Mouse (Mus musculus) liver, postnatal 0 days (tissue): Measurements from ENCODE around the gene Kirrel3. TPM values are rescaled to one million over a fixed set of nuclear protein-coding genes. Genes with fewer than 3 reads are reported as not detected.

ENCODE experiments used
- ATAC-seq: fragments of 200-750 bp; cut with Nextera tagmentation; 2 replicates; pipeline ENCODE4 v1.8.0; 2017; ENCODE audit warnings: mild to moderate bottlenecking, moderate library complexity
- DNase-seq: peaks from one replicate; pipeline ENCODE4 v3.0.0-alpha.2; 2016
- H3K27ac ChIP-seq: fragments of 300-500 bp; sonication (generic); 2 replicates; pipeline ENCODE4 v1.5.1; 2014; ENCODE audit warnings: antibody characterized with exemption, moderate library complexity, mild to moderate bottlenecking, low read depth
- H3K27me3 ChIP-seq: fragments of 300-500 bp; sonication (generic); 2 replicates; pipeline ENCODE4 v1.6.1; 2014; ENCODE audit warnings: low read length, control low read depth, mixed read lengths; ENCODE audit not compliant: insufficient read depth
- H3K36me3 ChIP-seq: fragments of 300-500 bp; sonication (generic); replicated peaks from 2 replicates; pipeline ENCODE4 v1.6.1; 2014; ENCODE audit warnings: mild to moderate bottlenecking, control low read depth, low read length, moderate library complexity, mixed read lengths; ENCODE audit not compliant: insufficient read depth
- H3K4me1 ChIP-seq: fragments of 300-500 bp; sonication (generic); 2 replicates; pipeline ENCODE4 v1.6.1; 2014; ENCODE audit warnings: antibody characterized with exemption, mild to moderate bottlenecking, control low read depth; ENCODE audit not compliant: insufficient read depth
- H3K4me2 ChIP-seq: fragments of 300-500 bp; sonication (generic); 2 replicates; pipeline ENCODE4 v1.6.1; 2014; ENCODE audit warnings: low read depth, mild to moderate bottlenecking, low read length, moderate library complexity, mixed read lengths
- H3K4me3 ChIP-seq: fragments of 300-500 bp; sonication (generic); 2 replicates; pipeline ENCODE4 v1.5.1; 2014; ENCODE audit warnings: low read depth, low read length
- H3K9ac ChIP-seq: fragments of 300-500 bp; sonication (generic); replicated peaks from 2 replicates; pipeline ENCODE4 v1.6.1; 2014; ENCODE audit warnings: mild to moderate bottlenecking, moderate library complexity
- H3K9me3 ChIP-seq: fragments of 300-500 bp; sonication (generic); 2 replicates; pipeline ENCODE4 v1.6.1; 2016; ENCODE audit warnings: mild to moderate bottlenecking, control low read depth, low read length, mixed read lengths
- CTCF ChIP-seq: sonication (generic); IDR thresholded peaks from 2 replicates; pipeline ENCODE4 v1.5.1; 2016; ENCODE audit warnings: antibody characterized with exemption, low read depth
- EP300 ChIP-seq: IDR thresholded peaks from 2 replicates; pipeline ENCODE4 v1.6.1; 2016; ENCODE audit warnings: antibody characterized with exemption, low read depth, mild to moderate bottlenecking
- WGBS: fragments of 180-500 bp; shearing (Covaris S2); extraction: QIAGEN DNeasy Blood & Tissue Kit; methylation state at CpG from one replicate; pipeline ENCODE4 v1.1.7; 2014; ENCODE audit not compliant: insufficient replicate concordance; 5-methylcytosine and 5-hydroxymethylcytosine counted together
- polyA plus RNA-seq: library from polyadenylated mRNA; unstranded; fragments of >200 nt; fragmentation: Nextera tagmentation; extraction: Ambion mirVana; gene quantifications from 2 replicates; pipeline ENCODE4 v1.2.1, GENCODE M21; 2015

Kirrel3 gene
- polyA plus RNA-seq, 1 experiment from 2014 or later = 0.07 TPM

DNA sequence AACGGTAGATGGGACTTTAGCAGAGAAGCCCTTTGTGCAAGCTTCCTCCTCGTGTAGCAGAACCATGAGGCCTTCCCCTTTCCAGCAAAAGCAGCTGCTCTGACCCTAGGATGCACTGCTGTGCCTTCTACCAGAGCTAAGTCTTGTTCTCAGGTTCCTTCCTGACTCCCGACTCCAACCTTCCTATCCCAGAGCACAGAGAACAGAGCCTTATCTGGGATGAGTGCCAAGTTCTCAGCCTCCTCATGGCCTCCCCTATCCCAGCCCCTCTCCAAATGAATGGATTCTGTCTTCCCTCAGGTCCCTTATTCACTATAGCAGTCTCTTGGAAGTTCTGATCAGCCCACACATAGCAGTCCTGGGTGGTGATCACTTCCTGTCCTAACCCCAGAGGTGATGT lies 391.5 kb downstream of the Kirrel3 start:
- no peak for TF ChIP-seq CTCF
- TF ChIP-seq EP300 = no peak
- DNase-seq (no peak), ATAC-seq (no peak)
- Histone ChIP-seq H3K27me3 (no peaks in the 10 kb centered on the region), H3K4me2 (no peak overlapping the region), H3K9me3 (no peaks in the 10 kb centered on the region), H3K4me3 (no peak overlapping the region), H3K36me3 (no peaks in the 10 kb centered on the region), H3K9ac (no peak overlapping the region), H3K4me1 (no peaks in the 10 kb centered on the region), H3K27ac (no peak overlapping the region)
- WGBS = 56% methylated on average over 3 of the region's 3 CpGs

DNA sequence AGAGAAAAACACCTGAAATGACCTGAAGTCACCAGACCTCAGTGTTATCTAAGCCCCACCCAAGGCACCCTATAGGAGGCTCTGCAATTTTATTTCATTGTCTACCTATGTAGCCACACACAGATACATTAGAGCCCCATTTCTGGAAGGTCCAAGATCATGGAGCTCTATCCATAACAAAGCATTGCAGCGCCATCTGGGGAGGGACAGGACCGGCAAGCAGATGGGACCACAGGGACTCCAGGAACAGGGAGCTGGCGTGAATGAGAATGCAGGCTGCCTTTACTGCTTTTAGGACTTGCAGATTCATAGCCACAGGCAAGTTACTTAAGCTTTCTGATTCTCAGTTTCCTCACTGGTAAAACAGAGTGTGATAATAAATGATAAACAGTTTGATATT lies 392.1 kb downstream of the Kirrel3 start:
- DNase-seq = no peak
- ATAC-seq = no peak
- Histone ChIP-seq H3K36me3 (no peaks in the 10 kb centered on the region), H3K27me3 (no peaks in the 10 kb centered on the region), H3K4me1 (no peaks in the 10 kb centered on the region), H3K9me3 (no peaks in the 10 kb centered on the region), H3K4me3 (no peak overlapping the region), H3K27ac (no peak overlapping the region), H3K9ac (no peak overlapping the region), H3K4me2 (no peak overlapping the region)
- TF ChIP-seq EP300 = no peak
- no peak for TF ChIP-seq CTCF
- 70% methylated on average over 3 of the region's 3 CpGs for WGBS

DNA sequence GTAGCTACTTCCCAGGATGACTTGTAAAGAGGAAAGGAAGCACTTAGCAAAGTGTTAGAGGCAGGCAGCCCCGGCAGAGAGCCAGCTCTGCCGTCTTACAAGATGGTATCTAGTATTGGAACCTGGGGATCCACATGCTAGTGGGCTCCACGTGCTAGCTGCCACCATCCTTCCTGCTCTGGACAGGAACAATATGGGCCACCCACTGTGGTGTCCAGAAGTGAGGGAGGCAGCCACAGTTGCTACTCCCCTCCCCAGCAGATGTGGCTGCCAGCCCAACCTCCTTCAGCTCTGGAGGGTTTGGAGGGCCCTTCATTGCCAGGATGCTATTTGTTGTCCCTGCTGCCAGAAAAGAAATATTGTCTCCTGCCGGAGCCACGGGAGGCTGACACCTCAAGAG lies 396.1 kb downstream of the Kirrel3 start:
- Histone ChIP-seq H3K4me3 (no peak overlapping the region), H3K36me3 (no peaks in the 10 kb centered on the region), H3K27ac (no peak overlapping the region), H3K9me3 (no peaks in the 10 kb centered on the region), H3K4me1 (no peaks in the 10 kb centered on the region), H3K9ac (no peak overlapping the region), H3K4me2 (no peak overlapping the region), H3K27me3 (no peaks in the 10 kb centered on the region)
- TF ChIP-seq CTCF = no peak
- no peak for TF ChIP-seq EP300
- no peak for ATAC-seq
- DNase-seq = no peak
- WGBS = 20% methylated on average over 5 of the region's 5 CpGs

DNA sequence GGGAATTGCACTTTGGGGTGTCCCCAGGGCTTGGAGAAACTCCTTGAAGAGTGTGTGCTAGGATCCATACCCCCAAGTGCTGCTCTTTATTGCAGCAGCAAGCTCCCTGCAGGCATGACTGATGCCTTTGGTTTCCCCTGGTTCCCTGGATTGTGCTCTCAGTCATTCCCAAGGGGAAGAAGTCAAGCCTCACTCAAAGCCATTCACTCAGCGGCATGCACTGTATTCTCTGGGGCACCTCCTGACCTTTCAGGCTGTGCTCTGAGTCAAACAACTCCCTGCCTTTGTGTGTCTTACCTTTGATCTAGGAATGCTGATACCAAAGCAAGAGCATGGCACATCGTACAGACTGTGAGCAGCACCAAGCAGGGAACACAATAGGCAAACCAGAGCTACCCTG lies 396.5 kb downstream of the Kirrel3 start:
- TF ChIP-seq EP300 (no peak), CTCF (no peak)
- ATAC-seq (no peak), DNase-seq (no peak)
- no peak overlapping the region for H3K4me2 ChIP-seq
- H3K4me1 ChIP-seq = no peaks in the 10 kb centered on the region
- no peak overlapping the region for H3K27ac ChIP-seq
- H3K9ac ChIP-seq = no peak overlapping the region
- H3K9me3 ChIP-seq = no peaks in the 10 kb centered on the region
- no peaks in the 10 kb centered on the region for H3K27me3 ChIP-seq
- 25% methylated on average over 2 of the region's 2 CpGs for WGBS
- no peak overlapping the region for H3K4me3 ChIP-seq
- H3K36me3 ChIP-seq = no peaks in the 10 kb centered on the region

DNA sequence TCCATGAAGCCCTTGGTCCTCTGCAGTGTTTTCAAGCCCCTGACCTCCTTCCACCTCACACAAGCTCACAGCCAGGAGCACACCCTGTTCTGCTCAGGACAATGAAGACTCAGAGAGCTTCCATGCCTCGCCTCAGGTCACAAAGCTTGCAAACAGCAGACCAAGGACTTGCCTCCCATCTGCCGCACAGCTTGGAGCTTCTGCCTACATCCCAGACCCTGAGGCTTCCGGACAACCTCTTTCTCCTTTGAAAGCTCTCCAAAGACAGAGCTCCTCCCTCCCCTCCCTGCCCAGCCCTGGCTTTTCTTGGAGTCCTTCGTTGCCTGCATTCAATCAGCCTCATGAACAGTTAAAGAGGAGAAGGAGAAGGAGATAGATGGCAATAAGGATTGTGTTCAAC lies 397.4 kb downstream of the Kirrel3 start:
- ATAC-seq = no peak
- H3K4me3 ChIP-seq = no peak overlapping the region
- H3K9ac ChIP-seq = no peak overlapping the region
- no peaks in the 10 kb centered on the region for H3K36me3 ChIP-seq
- H3K4me2 ChIP-seq = no peak overlapping the region
- no peaks in the 10 kb centered on the region for H3K9me3 ChIP-seq
- no peak for DNase-seq
- no peak for TF ChIP-seq CTCF
- no peak for TF ChIP-seq EP300
- H3K27me3 ChIP-seq = no peaks in the 10 kb centered on the region
- no peaks in the 10 kb centered on the region for H3K4me1 ChIP-seq
- WGBS = 24% methylated on average over 4 of the region's 4 CpGs
- H3K27ac ChIP-seq = no peak overlapping the region

DNA sequence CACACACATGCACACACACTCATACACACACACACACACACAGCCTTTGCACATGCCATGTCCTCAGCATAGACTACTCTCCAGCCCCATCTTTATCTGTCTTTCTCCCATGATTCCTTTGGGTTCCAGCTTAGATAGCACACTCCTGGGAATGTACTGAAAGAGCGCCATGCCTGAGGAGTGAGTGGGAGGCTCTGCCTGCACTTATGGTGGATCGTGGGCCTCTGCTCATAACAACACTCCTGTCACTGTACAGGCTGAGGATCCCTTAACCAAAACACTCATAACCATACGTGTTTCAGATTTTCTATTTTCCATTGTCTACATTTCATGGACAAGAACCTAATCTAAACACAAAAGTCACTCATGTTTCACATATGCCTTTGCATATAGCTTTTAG lies 398.6 kb downstream of the Kirrel3 start:
- H3K9ac ChIP-seq = no peak overlapping the region
- DNase-seq (no peak), ATAC-seq (no peak)
- TF ChIP-seq EP300 (no peak), CTCF (no peak)
- H3K9me3 ChIP-seq = no peaks in the 10 kb centered on the region
- H3K27ac ChIP-seq = no peak overlapping the region
- no peak overlapping the region for H3K4me3 ChIP-seq
- no peaks in the 10 kb centered on the region for H3K36me3 ChIP-seq
- H3K4me2 ChIP-seq = no peak overlapping the region
- no peaks in the 10 kb centered on the region for H3K27me3 ChIP-seq
- WGBS = 82% methylated on average over 3 of the region's 3 CpGs
- no peaks in the 10 kb centered on the region for H3K4me1 ChIP-seq

DNA sequence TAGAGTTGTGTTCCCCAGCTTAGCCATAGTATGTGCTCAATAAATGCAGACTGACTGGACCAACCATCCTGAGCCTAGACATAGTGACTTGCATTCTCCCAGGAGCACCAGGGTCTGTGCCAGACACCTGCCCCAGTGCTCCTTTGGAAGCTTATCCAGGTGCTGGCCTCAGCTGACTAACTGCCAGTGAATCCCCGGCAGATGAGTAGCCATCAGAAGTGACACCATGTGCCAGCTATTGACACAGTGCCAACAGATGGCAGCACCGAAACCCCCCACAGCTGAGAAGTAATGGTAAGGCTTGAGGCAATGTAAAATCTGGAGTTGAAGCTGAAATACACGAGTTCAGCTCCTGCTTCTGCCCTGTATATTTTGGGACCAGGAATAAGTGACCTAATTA lies 399.2 kb downstream of the Kirrel3 start:
- no peak for DNase-seq
- TF ChIP-seq CTCF (no peak), EP300 (no peak)
- Histone ChIP-seq H3K36me3 (no peaks in the 10 kb centered on the region), H3K9me3 (no peaks in the 10 kb centered on the region), H3K9ac (no peak overlapping the region), H3K4me2 (no peak overlapping the region), H3K4me3 (no peak overlapping the region), H3K27me3 (no peaks in the 10 kb centered on the region), H3K27ac (no peak overlapping the region), H3K4me1 (no peaks in the 10 kb centered on the region)
- 62% methylated on average over 3 of the region's 3 CpGs for WGBS
- no peak for ATAC-seq
